Mouse (Mus musculus) ZHBTc4 (cell line): Measurements from ENCODE around the gene Bcl7a.

Experiments
- DNase-seq: peaks from one replicate; pipeline ENCODE4 v3.0.0-alpha.2; 2011; ENCODE audit warnings: low read depth, low spot score

Gene Bcl7a

DNA sequence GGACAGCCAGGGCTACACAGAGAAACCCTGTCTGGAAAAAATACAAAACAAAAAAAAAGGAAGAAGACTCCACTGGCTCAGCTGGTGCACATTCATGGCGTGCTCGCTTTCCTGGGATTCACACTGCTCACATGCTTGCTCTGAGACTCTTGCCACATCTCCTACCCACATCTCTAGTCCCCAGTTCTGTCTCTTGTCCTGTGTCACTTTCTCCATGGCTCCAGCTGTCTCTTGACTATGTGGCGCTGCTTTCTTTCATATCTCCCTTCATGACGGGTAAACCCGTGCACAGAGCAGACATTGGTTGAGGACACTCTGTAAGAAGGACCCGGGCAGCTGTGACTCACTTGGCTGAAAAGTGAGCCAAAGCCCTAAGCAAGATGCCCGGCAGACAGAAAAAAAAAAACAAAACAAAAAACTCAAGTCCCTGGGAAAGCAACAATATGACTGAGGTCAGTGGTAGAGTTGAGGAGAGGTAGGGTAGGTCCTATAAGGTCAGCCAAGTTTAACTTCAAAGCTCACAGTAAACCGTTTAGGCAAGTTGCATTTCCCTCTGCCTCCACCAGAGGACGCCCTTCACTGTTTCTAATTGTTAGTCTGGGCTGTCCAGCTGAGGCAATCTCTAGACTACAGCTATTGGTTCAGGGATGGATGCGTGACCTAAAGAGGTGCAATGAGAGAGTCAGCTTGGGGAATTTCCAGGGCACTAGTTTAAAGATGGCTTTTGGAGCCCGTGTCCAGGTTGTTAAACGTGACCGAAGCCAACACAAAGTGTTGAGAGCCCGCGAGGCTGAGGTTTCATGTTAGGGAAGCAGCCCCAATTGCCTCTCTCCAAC lies 33.7 kb downstream of the Bcl7a start:
- DNase-seq = peak; percentile 91

DNA sequence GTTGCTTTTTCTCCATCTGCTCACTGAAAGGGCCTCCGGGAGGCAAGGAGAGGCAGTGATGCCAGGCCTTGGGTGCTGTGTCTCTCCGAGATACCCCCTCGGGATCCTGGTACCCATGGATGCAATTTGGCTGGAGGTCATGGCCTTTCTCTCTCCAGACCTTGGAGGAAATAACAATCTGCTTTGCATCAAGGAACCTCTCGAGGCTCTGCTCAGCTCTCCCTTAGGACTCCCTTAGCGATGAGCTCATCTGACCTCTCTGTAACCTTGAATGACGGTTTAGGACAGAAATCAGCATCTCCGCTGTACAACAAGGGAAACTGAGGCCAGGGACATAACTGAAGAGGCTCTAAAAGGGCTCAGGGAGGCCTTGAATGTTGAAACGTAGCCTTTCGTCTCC lies 35.1 kb downstream of the Bcl7a start:
- DNase-seq = no peak

DNA sequence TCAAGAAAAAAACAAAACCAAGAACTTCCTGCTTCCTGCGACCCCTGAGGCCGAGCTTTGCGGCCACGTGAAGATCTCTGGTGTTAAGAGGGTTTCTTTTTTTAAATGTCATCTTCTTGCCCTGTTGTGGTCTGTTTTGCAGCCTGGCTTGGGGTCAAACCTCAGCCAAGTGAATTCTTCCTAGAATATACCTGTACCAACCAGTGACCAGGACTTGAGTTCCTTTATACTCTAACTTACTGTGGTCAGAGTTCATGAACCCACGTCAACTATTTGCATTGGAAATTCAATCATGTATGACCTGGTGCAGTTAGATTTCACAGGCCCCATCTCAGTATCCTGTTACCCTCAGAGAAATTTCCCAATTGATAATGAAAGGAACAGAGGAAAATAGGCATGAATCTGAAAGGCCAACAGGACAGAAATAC lies 35.9 kb downstream of the Bcl7a start:
- no peak for DNase-seq

DNA sequence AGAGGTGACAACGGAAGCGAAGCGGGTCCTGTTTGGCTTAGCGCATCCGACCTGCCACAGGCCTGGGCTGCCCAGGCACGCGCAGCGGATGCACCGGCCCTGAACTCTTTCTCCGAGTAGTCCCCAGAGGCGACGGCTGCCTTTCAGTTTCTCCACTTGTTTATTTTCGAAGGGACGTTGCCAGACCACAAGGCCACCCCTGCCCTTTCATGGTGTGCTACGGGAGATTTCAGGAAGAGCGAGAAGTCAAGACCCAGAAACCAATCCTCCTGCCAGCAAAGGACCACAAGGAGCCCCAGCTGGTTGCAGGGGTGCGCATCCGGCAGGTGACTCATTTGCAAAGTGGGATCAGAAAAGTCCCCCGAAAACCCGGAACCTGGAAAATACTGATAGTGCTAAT lies 38.3 kb downstream of the Bcl7a start:
- no peak for DNase-seq

DNA sequence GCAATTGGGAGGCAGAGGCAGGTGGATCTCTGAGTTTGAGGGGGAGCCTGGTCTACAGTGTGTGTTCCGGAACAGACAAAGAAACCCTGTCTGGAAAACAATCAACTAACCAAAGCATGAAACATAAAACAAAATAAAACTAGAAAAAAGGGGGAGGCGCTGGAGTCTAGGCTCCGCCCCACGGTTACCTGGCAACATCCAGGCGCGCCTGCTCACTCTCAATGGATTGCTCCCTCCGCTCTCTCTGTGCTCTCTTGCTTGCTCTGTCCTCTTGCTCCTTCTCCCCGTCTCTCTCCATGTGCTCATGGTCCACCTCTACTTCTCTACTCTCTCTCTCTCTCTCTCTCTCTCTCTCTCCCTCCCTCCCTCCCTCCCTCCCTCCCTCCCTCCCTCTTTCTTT lies 39.1 kb downstream of the Bcl7a start:
- peak; percentile 62 for DNase-seq

DNA sequence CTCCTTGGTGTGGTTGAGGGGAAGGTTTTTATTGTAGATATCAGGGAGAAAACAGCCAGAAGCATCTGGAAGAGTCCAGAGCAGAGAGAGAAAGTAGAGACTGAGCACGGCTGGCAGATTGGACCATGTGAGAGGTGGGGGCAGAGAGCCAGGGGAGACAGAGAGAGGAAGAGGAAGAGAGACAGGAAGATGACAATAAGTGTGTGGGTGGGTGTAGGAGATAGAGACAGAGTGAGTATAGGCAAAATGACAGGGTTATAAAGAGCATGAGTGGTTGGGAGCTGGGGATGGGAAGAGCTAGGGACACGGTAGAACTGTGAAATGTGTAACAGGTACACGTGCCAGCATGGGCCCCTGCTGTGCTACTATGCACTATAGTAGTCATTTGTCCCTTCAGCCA lies 44.8 kb downstream of the Bcl7a start:
- DNase-seq = no peak

DNA sequence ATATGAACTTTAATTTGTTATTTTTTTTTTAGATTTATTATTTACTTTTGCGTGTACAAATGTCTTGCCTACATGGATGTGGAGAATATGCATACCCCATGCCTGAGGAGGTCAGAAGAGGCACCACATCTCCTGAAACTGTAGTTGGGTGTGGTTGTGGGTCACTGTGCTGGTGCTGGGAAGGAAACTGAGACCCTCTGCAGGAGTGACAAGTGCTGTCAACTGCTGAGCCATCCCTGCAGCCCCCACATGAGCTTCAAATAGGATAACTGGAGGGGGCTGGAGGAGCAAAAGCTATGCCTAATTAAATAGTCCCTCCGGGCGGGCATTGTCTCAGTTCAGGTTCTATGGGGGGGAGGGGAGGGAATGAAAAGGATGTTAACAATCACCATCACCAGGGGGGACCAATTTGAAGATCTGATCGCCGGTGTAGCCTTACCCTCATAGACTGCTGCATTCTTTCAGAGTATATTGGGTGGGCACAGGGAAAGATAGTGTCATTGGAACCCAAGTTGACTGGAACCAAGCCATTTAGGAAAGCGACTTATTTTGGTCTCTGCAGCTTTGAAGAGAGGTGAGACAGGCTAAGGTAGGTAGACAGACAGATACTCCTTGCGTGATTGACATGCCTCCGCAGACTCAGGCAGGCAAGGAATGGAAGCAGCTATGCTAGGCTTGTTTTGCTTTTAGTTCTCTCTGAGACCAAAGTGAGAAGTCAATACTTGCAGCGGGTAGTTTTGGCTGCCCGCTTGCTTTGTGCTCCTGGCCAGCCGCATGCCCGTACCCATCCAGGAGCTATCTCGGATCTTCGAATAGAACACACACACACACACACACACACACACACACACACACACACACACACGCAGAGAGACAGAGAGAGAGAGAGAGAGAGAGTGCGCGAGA lies 47.2 kb downstream of the Bcl7a start:
- peak; percentile 45 for DNase-seq

DNA sequence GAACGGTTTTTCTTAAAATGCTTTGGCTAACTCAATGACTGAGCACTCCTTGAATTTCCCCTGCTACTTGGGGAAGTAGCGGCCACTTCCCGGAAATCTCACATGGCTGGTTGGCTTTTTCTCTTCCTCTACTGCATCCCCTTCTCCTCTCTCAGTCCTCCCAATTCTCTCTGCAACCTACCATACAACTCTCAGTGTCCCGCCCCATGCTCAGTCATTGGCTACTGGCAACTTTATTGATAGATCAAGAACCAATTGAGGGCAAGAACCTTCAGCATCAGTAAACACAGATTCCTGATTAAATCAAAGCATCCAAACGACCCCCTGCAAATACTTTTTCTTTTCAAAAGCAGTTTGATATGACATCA lies 47.8 kb downstream of the Bcl7a start:
- peak; percentile 67 for DNase-seq

DNA sequence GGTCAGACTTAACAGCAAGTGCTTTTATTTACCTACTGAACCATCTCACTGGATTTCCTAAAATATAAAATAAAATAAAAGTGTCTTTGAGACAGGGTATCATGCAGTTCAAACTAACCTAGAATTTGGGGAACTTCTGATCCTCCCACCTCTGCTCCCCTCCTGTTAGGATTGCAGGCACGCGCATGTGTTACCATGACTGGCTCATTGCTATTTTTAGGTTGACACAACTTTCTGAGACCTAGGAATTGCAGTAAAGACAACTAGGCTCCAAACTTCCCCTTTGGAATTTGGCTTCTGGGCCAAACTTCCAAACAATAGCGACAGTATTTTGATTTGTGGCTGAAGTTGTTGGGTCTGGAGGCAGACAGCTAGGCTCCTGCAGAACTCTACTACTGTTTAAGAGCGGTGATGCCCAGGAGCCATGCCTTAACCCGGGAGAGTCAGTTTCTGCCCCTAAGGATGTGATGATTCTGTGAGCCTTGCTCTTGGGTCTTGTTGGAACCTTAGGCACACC lies 50.2 kb downstream of the Bcl7a start:
- no peak for DNase-seq

- peak; percentile 96 for DNase-seq
These were observed 50.8 kb downstream of the Bcl7a start, which contains the start of gene Mlxip for GRCm38 (mm10) chr5:123394303-123394956. Gene Mlxip, plus strand, starts transcription at chr5:123394798.

DNA sequence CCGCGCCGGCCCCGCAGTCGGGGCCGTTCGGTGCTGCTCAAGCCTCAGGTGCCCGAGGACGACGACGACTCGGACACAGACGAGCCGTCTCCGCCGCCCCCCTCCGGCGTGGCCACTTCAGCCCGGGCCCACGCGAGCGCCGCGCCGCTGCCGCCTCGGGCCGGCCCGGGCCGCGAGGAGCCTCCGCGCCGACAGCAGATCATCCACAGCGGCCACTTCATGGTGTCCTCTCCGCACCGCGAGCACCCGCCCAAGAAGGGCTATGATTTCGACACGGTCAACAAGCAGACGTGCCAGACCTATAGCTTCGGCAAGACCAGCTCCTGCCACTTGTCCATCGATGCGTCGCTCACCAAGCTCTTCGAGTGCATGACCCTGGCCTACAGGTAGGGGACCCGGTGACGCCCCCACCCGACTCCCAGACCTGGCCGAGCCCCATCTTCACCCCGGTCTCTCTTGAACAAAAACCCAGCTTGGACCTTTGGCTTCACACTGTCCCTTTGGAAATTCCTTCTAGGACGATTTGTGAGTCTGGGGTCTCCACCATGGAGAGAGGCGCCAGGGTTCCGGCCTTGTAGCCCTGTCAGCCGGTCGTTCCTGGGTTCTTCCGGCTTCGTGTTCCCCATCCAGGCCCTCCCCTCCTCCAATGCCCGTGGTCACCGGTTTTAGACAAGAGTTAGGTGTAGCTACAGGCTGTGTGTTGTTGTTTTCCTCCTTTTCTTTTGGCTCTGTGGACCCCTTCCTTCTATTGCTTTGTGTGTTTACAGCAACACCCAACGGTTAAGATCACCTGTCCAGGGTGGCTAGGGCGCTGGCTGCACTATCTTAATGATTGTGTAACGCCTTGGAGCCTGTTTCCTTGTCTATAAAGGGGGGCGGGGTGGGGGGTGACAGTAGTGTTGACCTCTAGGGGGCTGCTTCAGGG lies 51.6 kb downstream of the Bcl7a start:
- DNase-seq = no peak

DNA sequence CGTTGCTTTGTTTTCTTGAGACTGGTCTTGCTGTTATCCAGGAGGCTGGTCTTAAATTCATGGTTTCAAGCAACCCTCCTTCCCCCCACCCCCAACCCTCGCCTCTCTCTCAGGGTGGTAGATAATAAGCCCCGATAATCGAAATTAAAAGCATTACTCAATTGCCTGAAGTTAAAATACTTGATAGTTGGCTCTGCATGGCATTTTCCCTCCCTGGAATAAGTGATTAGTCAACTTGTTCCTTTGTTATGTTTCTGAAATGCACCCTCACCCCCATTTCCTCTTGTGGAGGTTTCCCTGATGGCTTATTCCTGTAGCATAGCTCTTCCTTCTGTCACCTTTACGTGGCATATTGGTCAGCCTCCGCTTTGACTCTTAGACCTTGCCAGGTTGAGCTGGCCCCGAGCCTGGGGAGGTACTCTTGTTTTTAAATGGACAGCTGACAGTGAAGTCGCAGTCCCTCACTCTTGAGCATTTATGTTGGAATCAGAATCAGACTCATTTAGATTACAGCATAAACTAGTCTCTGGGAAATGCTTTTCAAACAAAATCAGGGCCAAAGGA lies 53.3 kb downstream of the Bcl7a start:
- DNase-seq = no peak

- no peak for DNase-seq
These were observed 54.2 kb downstream of the Bcl7a start for GRCm38 (mm10) chr5:123397786-123398185.

GRCm38 (mm10) chr5:123398856-123399498 lies 55.3 kb downstream of the Bcl7a start:
- no peak for DNase-seq

DNA sequence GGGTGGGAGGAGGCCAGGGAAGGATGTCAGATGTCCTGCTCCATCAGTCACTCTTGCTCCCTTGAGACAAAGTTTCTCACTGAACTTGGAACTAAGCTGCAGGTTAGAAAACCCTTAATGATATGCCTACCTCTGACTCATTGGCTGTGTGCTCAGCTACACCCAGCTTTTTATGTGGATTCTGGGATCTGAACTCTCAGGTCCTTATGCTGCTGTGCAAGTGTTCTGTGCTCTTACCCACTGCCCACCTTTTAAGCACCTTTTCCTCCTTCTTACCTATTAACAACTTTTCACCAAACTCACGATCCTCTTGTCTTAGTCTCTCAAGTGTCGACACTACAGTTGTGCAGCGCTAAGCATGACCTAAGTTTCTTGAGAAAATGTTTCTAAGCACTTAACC lies 60.8 kb downstream of the Bcl7a start:
- no peak for DNase-seq

DNA sequence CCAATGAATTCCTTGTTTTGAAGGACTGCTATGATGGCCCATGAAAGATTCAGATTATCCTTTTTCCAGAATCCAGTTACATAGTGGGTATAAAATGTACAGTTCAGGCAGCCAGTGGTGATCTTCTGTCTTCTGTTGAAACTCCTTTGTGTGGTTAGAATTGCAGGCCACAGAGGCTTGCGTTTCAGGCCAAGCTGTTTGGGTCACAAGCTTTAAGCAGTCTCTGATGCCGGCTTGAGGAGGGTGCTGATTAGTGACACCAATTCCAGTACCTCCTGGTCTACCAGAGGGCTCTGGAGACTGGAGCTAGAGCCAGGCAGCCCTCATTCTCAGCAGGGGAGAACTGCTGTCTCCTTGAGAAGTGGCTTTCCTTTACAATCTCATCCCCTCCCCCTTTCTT lies 63.3 kb downstream of the Bcl7a start:
- DNase-seq = peak; percentile 43

DNA sequence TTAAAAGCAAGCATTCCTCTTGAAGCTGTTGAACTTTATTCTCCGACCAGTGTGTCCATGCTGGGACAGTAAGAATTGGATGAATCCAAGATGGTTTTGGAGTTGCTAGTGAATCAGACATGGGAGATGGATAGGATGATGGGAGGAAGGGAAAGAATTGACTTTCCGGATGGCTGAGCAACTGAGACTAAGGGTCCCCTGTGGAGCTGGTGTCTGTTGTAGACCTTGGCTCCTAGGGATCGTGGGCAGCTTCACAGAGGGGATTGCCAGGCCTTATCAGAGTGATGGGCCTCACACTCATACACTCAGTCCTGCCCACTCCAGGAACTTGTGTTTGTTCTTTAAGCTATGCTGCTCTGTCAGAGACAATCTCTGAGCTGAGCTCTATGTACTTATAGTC lies 64.5 kb downstream of the Bcl7a start:
- DNase-seq = no peak

- no peak for DNase-seq
These were observed 68.6 kb downstream of the Bcl7a start for GRCm38 (mm10) chr5:123412193-123412592.

DNA sequence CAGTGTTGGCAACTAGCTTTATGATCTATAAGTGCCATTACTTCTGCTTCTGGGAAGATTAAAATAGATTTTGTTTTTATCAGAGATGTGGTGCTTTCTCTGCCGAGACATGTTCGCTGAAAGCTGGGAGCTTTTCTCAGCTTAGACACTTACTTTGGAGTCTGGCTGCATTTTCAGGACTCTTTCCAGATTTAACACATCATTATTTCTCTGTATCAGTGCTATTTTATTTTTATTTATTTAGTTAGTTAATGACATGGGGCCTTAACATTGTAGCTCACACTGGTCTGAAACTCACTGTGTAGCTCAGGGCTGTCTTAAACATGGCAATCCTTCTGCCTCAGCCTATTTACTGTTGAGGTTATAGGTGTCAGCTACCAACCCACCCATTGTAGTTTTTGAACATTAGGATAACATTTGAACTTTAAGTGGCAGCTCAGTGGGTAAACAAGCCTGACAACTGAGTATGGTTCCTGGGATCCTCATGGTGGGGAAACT lies 70.3 kb downstream of the Bcl7a start:
- no peak for DNase-seq

DNA sequence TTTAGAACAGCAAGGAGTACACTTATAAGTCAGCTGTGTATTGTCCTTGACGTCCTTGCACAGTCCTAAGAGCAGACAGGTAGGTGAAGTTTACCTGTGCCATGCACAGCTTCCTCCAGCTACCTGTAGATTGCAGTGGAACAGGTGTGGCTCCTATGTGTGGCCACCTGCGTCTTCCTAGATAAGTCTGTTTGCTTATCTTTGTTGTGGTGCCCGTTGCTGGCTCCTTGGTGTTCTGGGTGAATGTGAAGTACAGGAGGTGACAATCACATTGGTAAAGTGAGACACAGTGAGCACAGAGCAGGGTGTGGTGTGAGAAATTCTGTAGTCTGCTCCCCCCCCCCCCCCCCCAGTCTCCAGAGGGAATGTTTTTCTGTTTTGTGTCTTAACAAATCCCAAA lies 72.5 kb downstream of the Bcl7a start:
- DNase-seq = no peak
